Mouse (Mus musculus): ENCODE measurements around the gene Snrpa1.

DNA sequence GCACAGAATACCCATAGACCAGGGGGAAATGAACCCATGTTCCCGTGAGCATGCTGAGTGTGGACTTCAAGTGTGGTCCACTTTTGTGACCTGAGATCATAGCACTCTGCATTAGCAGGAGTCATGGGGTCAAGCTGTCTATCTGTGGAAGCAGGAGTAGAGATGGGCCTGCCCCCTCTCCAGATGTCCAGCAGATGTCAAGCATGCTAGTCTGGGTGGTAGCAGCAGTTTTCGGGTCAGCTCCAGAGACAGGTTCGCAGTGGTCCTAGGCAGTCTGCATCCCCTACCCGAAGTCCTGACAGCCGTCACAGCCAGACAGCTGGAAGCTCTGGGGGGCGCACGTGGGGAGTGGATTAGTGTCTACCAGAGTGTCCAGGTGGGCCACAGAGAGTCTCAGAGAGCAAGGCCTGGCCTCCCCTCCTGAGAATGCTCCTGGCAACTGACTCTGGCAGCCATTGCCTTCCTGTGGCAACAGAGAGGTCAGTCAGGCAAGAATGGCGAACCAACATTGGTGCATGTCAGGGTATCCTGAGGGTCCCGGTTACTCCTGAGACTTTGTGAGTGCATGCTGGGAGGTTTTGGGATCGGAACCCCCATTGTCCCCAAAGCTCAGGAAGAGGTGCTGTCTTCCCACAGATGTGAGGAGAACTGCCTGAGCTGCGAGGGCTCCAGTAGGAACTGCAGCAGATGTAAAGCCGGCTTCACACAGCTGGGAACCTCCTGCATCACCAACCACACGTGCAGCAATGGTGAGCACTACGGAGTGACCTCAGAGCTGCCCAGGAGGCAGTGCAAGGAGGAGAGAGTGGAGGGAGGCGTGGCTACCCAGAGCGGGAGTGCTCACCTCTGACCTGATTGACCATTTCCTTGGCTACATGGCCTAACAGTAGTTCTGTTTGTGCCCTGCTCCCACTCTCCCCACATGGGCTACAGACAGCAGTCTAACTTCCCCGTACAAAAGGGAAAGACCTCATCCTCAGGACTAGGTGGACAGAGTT, 11.6 kb upstream of the Snrpa1 start:
- TF ChIP-seq CTCF (IDR thresholded peaks at IDR 0.05; ENCODE audit: low read depth, low read length) (no peak), POLR2A (IDR thresholded peaks at IDR 0.05; ENCODE audit: borderline replicate concordance, low read depth, low read length) (no peak)

Data from bone marrow macrophage, adult 2 months (primary cell).